Mouse (Mus musculus) CH12.LX (cell line): ENCODE data around the gene Mcl1.

Experiments
- CTCF ChIP-seq, 2 experiments: IDR thresholded peaks in 1 of 2; conservative IDR thresholded peaks in 1 of 2; 2 replicates each; pipeline ENCODE4 v1.5.1; 2011 to 2012; ENCODE audit warnings: low read depth in 2 of 2, low read length in 2 of 2, improper control_type of control experiment in 1 of 2, inconsistent platforms in 1 of 2, mild to moderate bottlenecking in 1 of 2, moderate library complexity in 1 of 2
- HCFC1 ChIP-seq: IDR thresholded peaks from 2 replicates; pipeline ENCODE4 v1.6.1; 2012; ENCODE audit warnings: low read depth, mild to moderate bottlenecking, inconsistent platforms, low read length, improper control_type of control experiment
- MYC ChIP-seq: IDR thresholded peaks from 2 replicates; pipeline ENCODE4 v1.6.1; 2011; ENCODE audit warnings: low read depth, mild to moderate bottlenecking, improper control_type of control experiment, low read length
- SMC3 ChIP-seq: IDR thresholded peaks from 2 replicates; pipeline ENCODE4 v1.6.1; 2011; ENCODE audit warnings: low read depth, low read length, improper control_type of control experiment
- ZNF384 ChIP-seq: IDR thresholded peaks from 2 replicates; pipeline ENCODE4 v1.6.1; 2012; ENCODE audit warnings: low read depth, low read length, improper control_type of control experiment, inconsistent platforms

- TF ChIP-seq ZNF384 (no peak), MYC (no peak), HCFC1 (no peak), CTCF (conservative IDR thresholded peaks at IDR 0.05 in 1 of 2, IDR thresholded peaks at IDR 0.05 in 1 of 2; ENCODE audit: low read depth in 2 of 2, low read length in 2 of 2) (no peak), SMC3 (no peak)
Observed at GRCm38 (mm10) chr3:95704612-95705011, 46.0 kb downstream of the Mcl1 start.
